Mouse (Mus musculus): ENCODE measurements around the gene Mpig6b.
"Not testable (repeated sequence)": the region's sequence is repeated elsewhere in the genome, so short reads cannot be mapped to it uniquely, and the experiment has no call there.

Mpig6b gene

DNA sequence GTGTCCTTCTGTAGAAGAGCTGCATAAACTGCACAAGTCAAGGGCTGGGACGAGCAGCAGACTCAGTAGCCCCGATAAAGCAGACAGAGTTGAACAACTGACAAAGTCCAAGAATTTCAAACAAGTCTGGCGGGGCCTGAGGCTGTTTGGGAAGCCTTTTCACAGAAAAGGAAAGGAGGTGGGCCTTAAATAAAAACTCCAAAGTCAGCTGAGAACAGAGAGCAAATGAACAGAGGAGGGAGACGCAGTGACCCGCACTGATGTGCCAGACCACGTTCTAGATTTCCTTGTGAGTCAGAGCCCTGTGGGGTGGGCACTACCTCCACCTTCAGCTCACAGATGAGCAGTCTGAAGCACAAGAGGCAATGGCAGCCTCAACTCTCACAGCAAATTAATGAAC is 31.1 kb downstream of the Mpig6b start:
- no peak for DNase-seq (ENCODE audit: low spot score in 2 of 2)

DNA sequence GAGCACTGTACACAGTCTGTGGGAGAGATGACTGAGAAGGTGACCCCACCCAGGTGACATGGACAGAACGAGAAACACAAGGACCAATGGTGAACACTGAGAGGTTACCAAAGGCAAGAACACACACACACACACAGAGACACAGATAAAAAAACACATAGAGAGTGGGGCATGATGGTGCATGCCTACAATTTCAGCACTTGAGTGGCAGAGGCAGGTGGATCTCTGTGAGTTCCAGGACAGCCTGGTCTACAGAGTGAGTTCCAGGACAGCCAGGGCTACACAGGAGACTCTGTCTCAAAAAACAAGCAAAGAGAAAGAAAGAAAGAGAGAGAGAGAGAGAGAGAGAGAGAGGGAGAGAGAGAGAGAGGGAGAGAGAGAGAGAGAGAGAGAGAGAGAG is 32.3 kb downstream of the Mpig6b start:
- not testable (repeated sequence) for DNase-seq (ENCODE audit: low spot score in 2 of 2)

DNA sequence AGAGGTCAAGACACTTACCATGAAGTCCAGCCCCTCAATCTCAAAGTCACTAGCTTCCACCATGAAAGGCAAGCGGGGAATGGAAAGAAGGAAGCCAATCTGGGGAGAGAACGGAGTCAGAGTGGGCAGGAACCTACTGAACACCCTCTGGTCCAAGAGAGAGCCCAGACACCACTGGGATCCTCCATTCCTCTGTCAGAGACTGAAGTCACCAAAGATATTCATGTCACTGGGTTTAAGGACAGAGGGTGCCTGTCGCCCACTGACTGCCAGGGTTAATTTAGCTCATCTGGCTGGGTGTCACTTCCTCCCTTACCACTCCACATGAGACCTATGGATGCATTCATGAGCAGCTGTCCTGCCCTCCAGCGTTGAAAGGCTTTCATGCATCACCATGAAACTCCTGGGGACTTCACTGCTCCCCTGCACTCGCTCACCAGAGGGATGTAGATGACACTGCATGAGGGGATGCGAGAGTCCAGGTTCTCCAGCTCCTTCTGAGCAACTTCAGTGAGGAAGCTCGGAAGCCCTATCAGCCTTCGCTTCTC is 33.6 kb downstream of the Mpig6b start:
- DNase-seq (ENCODE audit: low spot score in 2 of 2): peak; percentile 19

- DNase-seq (ENCODE audit: low spot score in 2 of 2): peak in 1 of 2 experiments; percentile 23
Observed at GRCm38 (mm10) chr17:35031880-35032279, 34.1 kb downstream of the Mpig6b start.

GRCm38 (mm10) chr17:35031272-35031671 is 34.7 kb downstream of the Mpig6b start:
- no peak for DNase-seq (ENCODE audit: low spot score in 2 of 2)

DNA sequence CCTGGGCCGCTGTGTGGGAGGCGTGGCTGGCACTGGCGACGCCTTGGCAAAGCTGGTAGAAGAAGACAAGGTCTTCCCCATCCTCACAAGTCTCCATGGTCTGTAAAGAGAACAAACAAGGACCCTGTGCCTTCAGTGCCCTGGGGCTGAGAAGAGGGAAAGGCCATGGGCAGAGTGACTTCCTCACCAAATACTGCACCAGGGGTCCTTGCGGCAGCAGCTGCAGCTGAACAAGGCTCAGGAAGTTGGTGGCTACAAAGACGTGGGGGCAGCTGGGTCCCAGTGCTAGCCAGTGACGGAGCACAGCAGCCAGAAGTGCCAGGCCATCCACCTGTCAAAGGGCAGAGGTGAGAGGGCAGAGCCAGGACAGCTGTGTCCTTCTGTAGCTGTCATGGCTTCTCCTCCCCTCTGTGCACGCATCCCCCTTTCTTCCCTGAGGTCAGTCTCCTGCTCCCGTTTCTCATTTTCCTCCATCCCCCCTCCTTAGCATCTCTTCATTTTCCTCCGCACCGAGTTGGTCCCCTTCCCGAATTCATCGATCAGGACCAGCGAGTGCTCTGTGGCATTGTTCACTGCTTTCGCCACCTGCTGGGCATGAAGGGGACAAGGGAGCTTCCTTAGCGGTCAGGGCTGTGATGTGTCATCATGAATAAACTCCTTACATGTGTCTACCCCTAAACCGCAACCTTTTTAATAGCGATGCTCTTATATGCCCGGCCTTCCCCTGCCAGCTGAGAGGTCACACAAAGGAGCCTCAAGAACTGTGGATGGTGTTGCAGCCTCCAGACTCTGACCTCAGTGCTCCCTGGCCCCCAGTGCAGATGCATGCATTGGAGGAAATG is 36.1 kb downstream of the Mpig6b start:
- DNase-seq (ENCODE audit: low spot score in 2 of 2): peak in 1 of 2 experiments; percentile 36

DNA sequence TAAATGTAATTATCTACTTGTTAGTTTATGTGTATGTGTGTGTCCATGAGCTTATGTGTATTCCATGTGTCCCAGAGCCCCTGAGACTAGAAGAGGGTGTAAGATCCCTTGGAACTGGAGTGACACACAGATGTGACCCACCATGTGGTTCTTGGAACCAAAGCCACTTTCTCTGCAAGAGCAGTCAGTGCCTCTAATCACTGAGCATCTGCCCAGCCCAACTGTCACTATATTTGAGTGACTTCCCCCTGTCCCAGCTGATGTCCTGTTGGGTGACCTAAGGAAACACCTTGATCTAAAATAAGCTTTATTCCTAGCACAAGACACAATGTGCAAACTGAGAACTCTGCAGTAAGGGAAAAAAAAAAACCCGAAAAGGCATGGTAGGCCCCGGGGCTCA is 37.7 kb downstream of the Mpig6b start:
- DNase-seq (ENCODE audit: low spot score in 2 of 2): no peak

DNA sequence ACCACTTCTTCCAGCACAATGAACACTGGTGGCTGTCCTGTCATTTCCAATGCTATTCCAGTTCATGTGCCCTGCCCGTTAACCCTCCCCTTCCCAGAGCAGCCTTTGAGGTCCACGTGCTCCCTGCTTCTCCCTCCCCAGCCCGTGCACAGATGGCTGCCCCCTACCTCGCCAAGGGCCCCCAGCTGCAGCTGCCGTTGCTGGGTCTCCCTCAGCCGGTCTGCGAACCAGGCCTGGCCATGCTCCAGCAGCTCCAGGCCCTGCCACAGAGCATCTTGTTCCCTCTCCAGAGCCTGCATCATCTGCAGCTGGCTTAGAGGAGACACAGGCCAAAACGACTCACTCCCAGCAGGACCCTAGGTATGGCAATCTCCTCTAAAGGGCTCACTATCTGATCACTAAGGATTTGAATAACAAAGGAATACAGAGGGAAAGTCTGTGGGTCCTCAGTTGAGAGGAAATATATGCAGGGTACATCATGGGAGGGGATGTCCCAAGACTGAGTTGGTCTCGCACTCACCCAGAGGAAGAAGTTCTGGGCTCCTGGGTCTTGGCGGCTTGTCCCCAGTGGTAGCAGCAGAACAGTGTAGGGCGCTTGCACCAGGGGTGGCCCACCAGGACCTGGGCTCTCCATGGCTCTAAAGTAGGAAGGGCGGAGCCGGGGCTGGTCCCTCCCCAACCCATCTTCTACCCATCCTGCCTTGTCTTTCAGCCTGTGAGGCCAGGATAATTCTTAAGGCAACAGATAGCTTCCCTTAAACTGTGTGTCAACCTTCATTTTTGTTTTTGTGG is 38.5 kb downstream of the Mpig6b start, which contains the start of gene Sapcd1:
Sapcd1 (minus strand) TSS at position 740 of the 792 bp plus-strand sequence.
- peak; percentile 78 to 80 for DNase-seq (ENCODE audit: low spot score in 2 of 2)

DNA sequence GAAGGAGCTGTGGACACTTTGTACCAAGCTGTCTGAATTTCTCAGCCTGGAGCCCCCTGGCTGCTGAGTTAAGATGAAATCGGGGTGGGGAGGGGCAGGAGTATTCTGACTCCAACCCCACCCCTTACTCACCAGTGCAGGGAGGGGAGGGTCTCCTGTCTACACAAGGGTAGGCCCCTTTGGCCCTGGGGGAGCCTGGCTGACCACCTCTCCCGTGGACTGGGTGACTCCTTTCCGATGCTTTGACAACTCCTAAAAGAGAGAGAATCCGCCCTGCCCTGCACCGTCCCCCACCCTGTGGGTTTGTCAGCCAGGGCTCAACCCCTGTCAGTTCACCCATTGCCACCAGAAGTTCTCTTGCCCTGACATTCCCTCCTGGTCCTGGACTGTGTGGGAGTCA is 39.8 kb downstream of the Mpig6b start:
- DNase-seq (ENCODE audit: low spot score in 2 of 2): no peak

DNA sequence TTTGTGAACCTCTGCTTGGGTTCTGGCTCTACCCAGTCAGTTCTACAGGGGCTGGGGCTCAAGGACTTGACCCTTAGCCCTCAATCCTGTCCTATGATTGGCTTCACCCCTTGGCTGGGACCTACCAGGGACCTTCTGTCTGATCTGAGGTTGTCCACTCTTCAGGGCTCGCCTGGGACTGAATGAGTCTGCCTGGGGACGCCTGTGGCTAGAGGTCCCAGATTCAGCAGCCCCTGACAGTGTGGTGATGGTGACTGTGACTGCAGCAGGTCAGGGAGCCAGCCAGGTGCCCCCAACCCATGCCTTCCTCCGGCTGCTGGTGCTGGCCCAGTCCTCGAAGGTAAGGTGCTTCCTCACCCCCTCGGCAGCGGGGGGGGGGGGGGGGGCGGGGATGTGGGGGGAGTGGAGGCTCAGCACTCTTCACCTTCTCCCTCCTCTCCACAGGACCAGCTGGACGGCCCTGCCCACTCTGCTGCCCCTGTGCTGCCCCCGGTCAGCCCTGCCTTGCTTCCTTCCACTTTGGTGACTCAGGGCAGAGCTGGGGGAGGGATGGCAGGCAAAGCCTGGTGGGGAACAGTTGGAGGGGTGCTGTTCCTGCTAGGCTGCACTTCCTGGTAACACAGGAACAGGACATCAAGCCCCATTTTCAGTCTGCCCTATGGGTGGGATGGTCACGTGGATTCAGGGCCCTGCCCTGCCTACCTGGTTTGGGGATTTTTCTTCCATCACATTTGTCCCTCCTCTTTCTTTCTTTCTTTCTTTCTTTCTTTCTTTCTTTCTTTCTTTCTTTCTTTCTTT is 41.1 kb downstream of the Mpig6b start:
- DNase-seq (ENCODE audit: low spot score in 2 of 2): peak; percentile 29 to 36

- DNase-seq (ENCODE audit: low spot score in 2 of 2): no peak
Observed at GRCm38 (mm10) chr17:35024261-35024660, 41.7 kb downstream of the Mpig6b start.

GRCm38 (mm10) chr17:35023756-35024155 is 42.2 kb downstream of the Mpig6b start:
- DNase-seq (ENCODE audit: low spot score in 2 of 2): peak; percentile 18 to 36

GRCm38 (mm10) chr17:35023221-35023620 is 42.8 kb downstream of the Mpig6b start:
- DNase-seq (ENCODE audit: low spot score in 2 of 2): no peak

DNA sequence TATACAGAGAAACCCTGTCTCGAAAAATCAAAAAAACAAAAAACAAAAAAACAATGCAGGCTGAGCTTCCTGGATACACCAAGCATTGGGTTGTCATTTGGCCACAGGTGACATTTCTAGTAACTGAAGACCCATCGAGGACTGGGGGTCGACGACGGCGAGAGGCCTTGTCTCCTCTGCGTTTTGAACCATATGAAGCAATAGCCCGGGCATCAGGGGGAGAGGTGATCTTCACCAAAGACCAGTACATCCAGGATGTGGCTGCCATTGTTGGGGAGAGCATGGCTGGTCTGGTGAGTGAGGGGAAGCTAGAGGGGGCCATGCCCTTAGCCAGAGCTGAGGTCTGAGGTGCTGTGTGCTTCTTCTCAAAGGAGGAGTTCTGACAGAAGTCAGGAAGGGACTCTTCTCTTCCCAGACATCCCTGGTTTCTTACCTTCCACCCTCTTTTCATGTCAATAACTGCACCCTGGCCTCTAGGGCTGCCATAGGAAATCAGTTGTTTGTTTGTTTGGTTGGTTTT is 43.4 kb downstream of the Mpig6b start:
- DNase-seq (ENCODE audit: low spot score in 2 of 2): peak in 1 of 2 experiments; percentile 15

- no peak for DNase-seq (ENCODE audit: low spot score in 2 of 2)
Observed at GRCm38 (mm10) chr17:35021842-35022477, 44.0 kb downstream of the Mpig6b start.

- DNase-seq (ENCODE audit: low spot score in 2 of 2): peak; percentile 80 to 84
Observed at GRCm38 (mm10) chr17:35021163-35021808, 44.7 kb downstream of the Mpig6b start.

DNA sequence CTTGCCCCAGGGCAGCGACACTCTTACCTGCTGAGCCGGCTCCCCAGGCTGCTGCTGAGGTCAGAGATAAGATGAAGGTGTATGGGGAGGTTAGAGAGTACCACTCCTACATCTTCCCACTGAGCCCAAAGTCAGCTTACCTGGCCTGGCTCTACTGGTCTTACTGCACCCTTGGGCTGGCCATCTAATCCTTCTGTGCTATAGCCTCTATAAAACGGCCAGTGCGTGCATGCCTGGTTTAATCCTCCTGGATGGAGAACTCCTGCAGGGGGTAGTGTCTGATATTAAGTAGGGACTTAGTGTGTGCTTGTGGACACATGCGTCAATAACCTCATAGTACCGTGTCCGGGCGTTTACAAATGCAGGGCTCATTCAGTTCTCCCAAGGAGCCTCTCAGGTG is 45.4 kb downstream of the Mpig6b start:
- no peak for DNase-seq (ENCODE audit: low spot score in 2 of 2)

- DNase-seq (ENCODE audit: low spot score in 2 of 2): peak in 1 of 2 experiments; percentile 17
Observed at GRCm38 (mm10) chr17:35019894-35020293, 46.1 kb downstream of the Mpig6b start.

GRCm38 (mm10) chr17:35018171-35018570 is 47.8 kb downstream of the Mpig6b start:
- no peak for DNase-seq (ENCODE audit: low spot score in 2 of 2)

DNA sequence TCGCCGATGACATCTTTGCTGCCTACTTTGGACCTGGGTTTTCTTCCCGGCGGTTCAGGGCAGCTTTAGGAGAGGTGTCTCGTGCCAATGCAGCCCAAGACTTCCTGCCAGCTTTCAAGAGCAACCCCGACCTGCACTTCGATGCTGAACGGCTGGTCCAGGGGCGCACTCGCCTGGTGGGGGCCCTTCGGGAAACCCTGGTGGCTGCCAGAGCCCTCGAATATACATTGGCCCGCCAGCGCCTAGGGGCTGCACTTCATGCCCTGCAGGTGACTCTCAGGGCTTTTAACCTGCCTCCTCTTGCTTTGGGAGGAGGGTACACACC is 48.3 kb downstream of the Mpig6b start:
- DNase-seq (ENCODE audit: low spot score in 2 of 2): no peak
